Mouse (Mus musculus) olfactory bulb, adult 2 months (tissue): ENCODE results near the gene Ptcd2. TPM values are rescaled to one million over a fixed set of nuclear protein-coding genes. Genes with fewer than 3 reads are reported as not detected.

Experiments
- H3K27ac ChIP-seq: fragments of 200-500 bp; 2 replicates; pipeline ENCODE4 v1.5.1; 2012; ENCODE audit warnings: low read depth, low read length; ENCODE audit not compliant: insufficient read depth
- H3K4me1 ChIP-seq: fragments of 200-500 bp; 2 replicates; pipeline ENCODE4 v1.6.1; 2012; ENCODE audit warnings: low read length; ENCODE audit not compliant: control insufficient read depth, insufficient read depth
- H3K4me3 ChIP-seq: fragments of 200-500 bp; 2 replicates; pipeline ENCODE4 v1.5.1; 2012; ENCODE audit warnings: mild to moderate bottlenecking, low read depth, low read length, moderate library complexity; ENCODE audit not compliant: insufficient read depth
- CTCF ChIP-seq: fragments of 200-500 bp; IDR thresholded peaks from 2 replicates; pipeline ENCODE4 v1.5.1; 2012; ENCODE audit warnings: low read depth, mild to moderate bottlenecking, low read length, moderate library complexity; ENCODE audit not compliant: insufficient read depth
- POLR2A ChIP-seq: fragments of 200-500 bp; IDR thresholded peaks from 2 replicates; pipeline ENCODE4 v1.6.1; 2012; ENCODE audit warnings: mild to moderate bottlenecking, low read depth, low read length, moderate library complexity; ENCODE audit not compliant: insufficient read depth
- WGBS: fragments of 180-500 bp; shearing (Covaris S2); methylation state at CpG from one replicate; pipeline ENCODE4 v1.1.7; 2018; 5-methylcytosine and 5-hydroxymethylcytosine counted together
- polyA plus RNA-seq: library from polyadenylated mRNA; stranded (reverse); fragments of >200 nt; gene quantifications from 2 replicates; pipeline ENCODE4 v1.2.4, GENCODE M21; 2012; ENCODE audit warnings: low replicate concordance; ENCODE audit not compliant: missing spikeins, insufficient read depth, insufficient read length

Ptcd2 gene
- polyA plus RNA-seq: not detected in 2 replicates

DNA sequence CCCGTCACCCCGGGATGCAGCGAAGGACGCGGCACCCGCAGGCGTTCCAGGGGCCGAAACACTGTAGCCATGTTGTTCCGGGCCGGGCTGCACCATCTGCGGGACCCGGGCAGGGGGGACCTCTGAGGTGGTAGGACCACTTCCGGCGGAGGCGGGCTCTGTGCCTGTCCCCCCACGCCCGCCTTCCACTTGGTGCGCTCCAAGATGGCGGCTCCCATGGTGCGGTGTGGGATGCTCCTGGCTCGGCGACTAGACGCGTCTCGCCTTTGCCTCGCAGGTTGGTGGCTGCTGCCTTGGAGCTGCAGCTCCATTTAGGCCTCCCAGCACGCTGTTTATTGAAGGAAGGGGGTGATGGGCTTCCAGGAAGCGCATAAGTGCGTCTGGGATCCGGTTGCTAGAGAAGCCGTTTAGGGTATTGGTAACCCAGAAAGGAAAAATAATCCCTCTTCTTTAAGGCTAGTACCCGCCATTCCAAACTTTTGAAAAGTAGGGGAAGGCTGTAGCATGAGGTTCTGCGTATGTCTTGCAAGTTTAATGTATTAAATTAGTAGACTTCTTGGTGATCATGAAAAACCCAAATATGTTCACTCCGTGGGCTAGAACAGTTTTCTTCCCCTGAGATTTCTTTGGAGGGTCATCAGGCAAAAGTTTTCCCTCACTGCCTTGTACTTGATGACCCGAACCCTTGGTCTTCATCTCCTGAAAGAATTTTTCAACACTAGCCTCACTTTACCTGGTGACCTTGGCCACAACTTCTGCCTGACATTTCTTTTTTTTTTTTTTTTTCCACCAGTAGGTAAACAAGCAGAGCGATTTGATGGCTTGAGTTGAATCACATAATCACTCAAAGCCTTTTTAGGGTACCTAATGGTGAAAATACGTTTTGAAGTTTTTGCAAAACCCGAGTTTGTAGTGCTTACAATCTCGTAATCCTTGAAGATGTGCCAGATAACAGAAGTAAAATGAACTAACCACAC, at the start of gene Ptcd2, which contains the start of gene Mrps27:
Gene Ptcd2, minus strand, starts transcription at position 107 of the 977 bp plus-strand sequence.
Gene Mrps27, plus strand, starts transcription at position 188 of the 977 bp plus-strand sequence.
- Histone ChIP-seq H3K4me1 (peaks cover 2% of the 10 kb centered on the region; the same call in 1 of the 2 replicates), H3K4me3 (peak within 1 kb of the TSS; percentile 91), H3K27ac (peak within 1 kb of the TSS; percentile 89)
- TF ChIP-seq CTCF: no peak
- peak; percentile 77 for TF ChIP-seq POLR2A
- WGBS: 3% methylated on average over 38 of the region's 39 CpGs

DNA sequence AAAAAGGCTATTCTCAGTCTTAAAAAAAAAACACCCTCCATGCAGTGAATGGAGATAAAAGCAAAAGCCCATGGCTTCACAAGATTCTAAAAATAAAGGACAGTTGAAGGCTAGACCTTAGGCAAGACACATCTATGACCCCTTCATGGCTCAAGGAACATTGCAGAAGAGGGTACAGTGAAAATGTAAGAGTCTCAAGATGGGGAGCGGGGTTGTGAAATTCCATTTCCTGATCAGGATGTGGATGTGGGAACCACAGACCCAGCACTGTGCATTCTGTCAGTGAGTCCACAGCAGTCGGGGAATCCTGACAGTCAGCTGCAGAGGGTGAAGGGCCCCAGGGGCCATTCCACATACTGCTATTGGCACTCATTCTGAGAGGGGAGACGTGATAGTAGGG, 48.6 kb upstream of the Ptcd2 start:
- no peak for TF ChIP-seq POLR2A
- TF ChIP-seq CTCF: no peak
- Histone ChIP-seq H3K4me1 (peaks cover 20% of the 10 kb centered on the region), H3K4me3 (no peak overlapping the region), H3K27ac (no peak overlapping the region)
- 92% methylated on average over 3 of the region's 3 CpGs for WGBS

DNA sequence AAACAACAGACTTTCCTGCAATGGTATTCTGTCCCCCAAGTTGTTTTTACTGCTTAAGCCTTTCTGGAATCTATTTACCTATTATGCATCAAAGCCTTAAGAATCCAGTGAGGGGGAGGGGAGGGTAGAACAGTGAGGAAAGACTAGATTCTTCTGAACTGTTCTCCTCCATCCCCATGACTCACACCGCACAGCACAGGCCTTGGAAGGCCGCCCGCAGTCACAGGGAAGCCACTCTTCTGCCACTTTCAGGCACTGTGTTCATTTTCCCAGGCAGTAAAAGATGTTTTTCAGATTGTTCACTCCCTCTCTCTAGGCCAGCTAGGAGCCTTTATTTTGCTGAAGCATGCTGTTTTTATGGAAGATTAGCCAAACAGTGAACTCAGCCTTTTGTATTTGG, 46.9 kb upstream of the Ptcd2 start:
- peak overlapping the region; percentile 41 for H3K27ac ChIP-seq

DNA sequence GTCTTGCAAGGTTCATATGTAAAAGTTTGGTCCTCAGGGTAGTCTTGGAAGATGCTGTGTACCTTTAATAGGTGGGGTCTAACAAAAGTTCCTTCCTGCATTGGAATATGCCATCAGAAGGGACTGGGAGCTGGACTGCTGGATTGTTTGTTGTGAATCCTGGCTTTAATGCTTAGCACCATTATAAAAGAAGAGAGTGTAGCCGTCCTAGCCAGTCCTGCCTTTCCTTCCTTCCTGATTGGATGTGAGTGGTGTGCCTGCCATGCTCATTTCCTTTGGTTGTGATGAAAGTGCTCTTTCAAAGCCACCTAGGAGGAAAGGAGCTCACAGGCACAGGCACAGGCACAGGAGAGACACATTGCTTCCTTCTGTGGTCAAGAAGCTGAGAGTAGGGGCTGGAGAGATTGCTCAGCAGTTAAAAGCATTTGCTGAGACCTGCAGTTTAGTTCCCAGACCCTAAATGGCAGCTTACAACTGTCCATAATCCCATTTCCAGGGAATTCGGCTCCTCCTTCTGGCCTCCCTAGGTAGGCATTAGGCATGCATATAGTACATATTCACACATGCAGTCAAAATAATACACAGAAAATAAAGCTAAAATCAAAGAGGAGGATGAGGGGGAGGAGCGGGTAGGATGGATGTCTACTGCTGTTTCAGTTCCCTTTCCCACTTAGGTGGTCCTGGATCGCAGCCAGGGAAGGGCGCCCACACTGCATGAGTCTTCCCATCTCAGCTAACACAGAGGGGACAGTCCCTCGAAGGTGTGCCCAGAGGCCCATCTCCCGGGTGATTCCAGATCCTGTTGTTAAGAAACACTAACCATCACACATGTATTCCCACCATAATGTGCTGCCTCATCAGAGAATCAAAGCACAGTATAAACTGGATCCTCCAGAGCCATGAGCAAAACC, 43.7 kb upstream of the Ptcd2 start:
- Histone ChIP-seq H3K4me1 (peaks cover 13% of the 10 kb centered on the region; the same call in 1 of the 2 replicates), H3K27ac (no peak overlapping the region), H3K4me3 (no peak overlapping the region)
- no peak for TF ChIP-seq POLR2A
- TF ChIP-seq CTCF: no peak
- 70% methylated on average over 7 of the region's 7 CpGs for WGBS

More for the DNA sequence above, 46.9 kb upstream of the Ptcd2 start:
- Histone ChIP-seq H3K4me1 (peaks cover 10% of the 10 kb centered on the region; the same call in 1 of the 2 replicates), H3K4me3 (no peak overlapping the region)
- no peak for TF ChIP-seq POLR2A
- TF ChIP-seq CTCF: no peak
- 25% methylated on average over 3 of the region's 3 CpGs for WGBS

DNA sequence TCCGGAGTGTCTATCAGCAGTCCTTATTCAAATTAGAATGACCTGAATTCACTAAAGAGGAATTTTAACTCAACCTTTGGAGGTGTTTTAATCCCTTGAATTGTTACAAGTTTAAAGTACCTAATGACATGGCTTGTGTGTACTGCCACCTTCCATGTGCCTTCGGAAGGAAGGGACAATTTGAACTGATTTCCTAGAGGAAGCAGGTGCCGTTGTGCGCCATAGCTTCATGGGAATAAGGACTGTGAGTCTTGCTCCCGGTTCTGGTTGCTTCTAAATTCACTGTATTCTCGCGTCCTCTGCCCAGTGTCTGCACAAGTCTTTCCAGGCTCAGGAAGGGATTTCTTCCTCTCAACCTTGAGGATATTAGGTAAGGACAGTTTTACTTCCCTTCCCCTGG, 41.8 kb upstream of the Ptcd2 start:
- WGBS: 79% methylated on average over 7 of the region's 7 CpGs
- H3K27ac ChIP-seq: no peak overlapping the region
- H3K4me3 ChIP-seq: no peak overlapping the region
- no peak for TF ChIP-seq POLR2A
- H3K4me1 ChIP-seq: peaks cover 15% of the 10 kb centered on the region; the same call in 1 of the 2 replicates

DNA sequence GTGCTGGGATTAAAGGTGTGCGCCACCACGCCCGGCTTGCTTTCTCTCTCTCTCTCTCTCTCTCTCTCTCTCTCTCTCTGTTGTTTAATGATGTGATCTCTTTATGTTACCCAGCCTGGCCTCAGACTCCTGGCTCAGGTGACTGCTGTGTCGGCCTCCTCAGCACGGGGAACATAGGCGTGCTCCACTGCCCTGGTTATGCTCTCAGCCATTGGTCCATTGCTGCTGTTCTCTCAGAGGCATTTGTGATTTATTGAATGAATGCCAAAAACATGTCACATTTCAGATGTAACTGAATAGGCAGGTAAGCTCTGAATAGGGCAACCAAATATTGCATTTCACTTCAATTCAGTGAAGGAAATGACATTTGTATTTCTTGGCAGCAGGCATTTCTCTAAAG, 41.4 kb upstream of the Ptcd2 start:
- no peak overlapping the region for H3K27ac ChIP-seq
- no peak overlapping the region for H3K4me3 ChIP-seq
- TF ChIP-seq CTCF (no peak), POLR2A (no peak)
- H3K4me1 ChIP-seq: peaks cover 12% of the 10 kb centered on the region; the same call in 1 of the 2 replicates
- WGBS: 87% methylated on average over 6 of the region's 6 CpGs

DNA sequence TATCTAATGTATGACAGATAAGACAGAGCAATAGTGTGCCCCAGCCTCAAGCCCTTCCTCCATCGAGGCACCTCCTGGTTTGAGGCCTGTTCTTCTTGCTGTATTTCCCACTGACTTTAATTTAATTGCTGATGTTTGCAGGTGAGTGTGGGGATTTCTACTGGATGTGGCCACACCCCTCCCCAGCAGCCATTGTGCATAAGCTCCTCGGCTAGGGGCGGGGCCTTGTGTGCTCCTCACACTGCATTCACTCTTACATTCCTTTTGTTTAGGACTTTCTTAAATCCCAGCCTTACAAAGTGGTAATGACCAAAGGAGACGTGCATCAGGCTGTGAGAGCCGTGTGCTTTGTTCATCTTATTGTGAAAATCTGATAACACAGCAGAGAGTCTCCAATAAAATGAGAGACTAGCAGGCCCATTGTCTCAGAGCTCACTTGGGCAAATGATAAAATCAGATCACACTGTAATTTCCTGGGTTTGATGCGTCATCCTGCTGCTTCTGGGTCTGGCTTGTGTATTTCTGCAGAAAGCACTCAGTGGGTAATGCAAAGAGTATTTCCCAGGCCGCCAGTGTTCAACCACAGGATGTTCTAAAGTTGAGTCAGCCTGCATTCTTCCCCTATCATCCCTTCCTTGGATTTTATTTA, 40.2 kb upstream of the Ptcd2 start:
- 49% methylated on average over 7 of the region's 7 CpGs for WGBS
- H3K4me3 ChIP-seq: no peak overlapping the region

DNA sequence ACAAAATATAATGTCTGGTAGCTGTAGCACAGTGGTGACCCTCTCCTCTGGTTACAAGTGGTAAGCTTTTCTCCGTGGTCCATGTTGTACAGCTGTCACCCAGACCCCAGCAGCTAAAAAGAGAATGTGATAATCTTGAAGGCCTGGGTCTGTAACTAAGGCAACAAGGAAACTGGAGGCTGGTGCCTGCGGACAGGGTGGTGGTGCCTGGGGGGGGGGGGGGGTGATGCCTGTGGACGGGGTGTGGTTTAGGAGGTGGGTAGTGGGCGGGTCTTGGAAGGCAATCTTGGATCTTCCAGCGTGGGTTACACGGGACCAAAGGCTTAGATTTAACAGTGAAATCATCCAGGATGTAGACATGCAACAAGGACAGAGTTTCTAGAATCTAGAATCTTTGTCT, 37.9 kb upstream of the Ptcd2 start:
- TF ChIP-seq POLR2A: no peak
- TF ChIP-seq CTCF: no peak
- Histone ChIP-seq H3K4me3 (no peak overlapping the region), H3K27ac (no peak overlapping the region), H3K4me1 (peaks cover 8% of the 10 kb centered on the region; the same call in 1 of the 2 replicates)
- 54% methylated on average over 6 of the region's 6 CpGs for WGBS

More for the DNA sequence above, 40.2 kb upstream of the Ptcd2 start:
- Histone ChIP-seq H3K27ac (peak overlapping the region; percentile 70; the same call in 1 of the 2 replicates), H3K4me1 (peaks cover 10% of the 10 kb centered on the region; the same call in 1 of the 2 replicates)
- TF ChIP-seq POLR2A (no peak), CTCF (no peak)
